Mouse (Mus musculus): ENCODE measurements around the gene Pcmt1.
"Not testable (repeated sequence)": the region's sequence is repeated elsewhere in the genome, so short reads cannot be mapped to it uniquely, and the experiment has no call there.

The Pcmt1 gene

GRCm38 (mm10) chr10:7645911-7646310 is 35.0 kb downstream of the Pcmt1 start:
- no peak for DNase-seq (ENCODE audit: low spot score)

GRCm38 (mm10) chr10:7640366-7640765 is 40.6 kb downstream of the Pcmt1 start:
- no peak for DNase-seq (ENCODE audit: low spot score)

GRCm38 (mm10) chr10:7630951-7631720 is 49.8 kb downstream of the Pcmt1 start:
- no peak for DNase-seq (ENCODE audit: low spot score)

- no peak for DNase-seq (ENCODE audit: low spot score)
Observed at GRCm38 (mm10) chr10:7630286-7630685, 50.6 kb downstream of the Pcmt1 start.

GRCm38 (mm10) chr10:7629092-7629491 is 51.8 kb downstream of the Pcmt1 start:
- DNase-seq (ENCODE audit: low spot score) = no peak

- no peak for DNase-seq (ENCODE audit: low spot score)
Observed at GRCm38 (mm10) chr10:7623861-7624518, 56.9 kb downstream of the Pcmt1 start.

GRCm38 (mm10) chr10:7622378-7622777 is 58.6 kb downstream of the Pcmt1 start:
- no peak for DNase-seq (ENCODE audit: low spot score)

GRCm38 (mm10) chr10:7620723-7621122 is 60.2 kb downstream of the Pcmt1 start:
- DNase-seq (ENCODE audit: low spot score) = no peak

GRCm38 (mm10) chr10:7619821-7620241 is 61.1 kb downstream of the Pcmt1 start:
- no peak for DNase-seq (ENCODE audit: low spot score)

GRCm38 (mm10) chr10:7617556-7617955 is 63.4 kb downstream of the Pcmt1 start:
- DNase-seq (ENCODE audit: low spot score) = not testable (repeated sequence)

- not testable (repeated sequence) for DNase-seq (ENCODE audit: low spot score)
Observed at GRCm38 (mm10) chr10:7617146-7617545, 63.8 kb downstream of the Pcmt1 start.

GRCm38 (mm10) chr10:7614834-7615233 is 66.1 kb downstream of the Pcmt1 start:
- DNase-seq (ENCODE audit: low spot score) = no peak

GRCm38 (mm10) chr10:7612210-7612609 is 68.7 kb downstream of the Pcmt1 start:
- not testable (repeated sequence) for DNase-seq (ENCODE audit: low spot score)

- DNase-seq (ENCODE audit: low spot score) = no peak
Observed at GRCm38 (mm10) chr10:7611647-7612046, 69.3 kb downstream of the Pcmt1 start.

GRCm38 (mm10) chr10:7608611-7609010 is 72.3 kb downstream of the Pcmt1 start:
- DNase-seq (ENCODE audit: low spot score) = no peak

- no peak for DNase-seq (ENCODE audit: low spot score)
Observed at GRCm38 (mm10) chr10:7606437-7606836, 74.5 kb downstream of the Pcmt1 start.

GRCm38 (mm10) chr10:7605168-7605567 is 75.8 kb downstream of the Pcmt1 start:
- no peak for DNase-seq (ENCODE audit: low spot score)

GRCm38 (mm10) chr10:7600647-7601046 is 80.3 kb downstream of the Pcmt1 start:
- peak; percentile 85 for DNase-seq (ENCODE audit: low spot score)

GRCm38 (mm10) chr10:7598177-7598576 is 82.8 kb downstream of the Pcmt1 start:
- DNase-seq (ENCODE audit: low spot score) = no peak

GRCm38 (mm10) chr10:7596251-7596650 is 84.7 kb downstream of the Pcmt1 start:
- DNase-seq (ENCODE audit: low spot score) = no peak

GRCm38 (mm10) chr10:7594797-7595196 is 86.1 kb downstream of the Pcmt1 start:
- no peak for DNase-seq (ENCODE audit: low spot score)

- no peak for DNase-seq (ENCODE audit: low spot score)
Observed at GRCm38 (mm10) chr10:7590792-7591191, 90.1 kb downstream of the Pcmt1 start.

- DNase-seq (ENCODE audit: low spot score) = no peak
Observed at GRCm38 (mm10) chr10:7590234-7590689, 90.7 kb downstream of the Pcmt1 start.
